Mouse (Mus musculus): Measurements from ENCODE around the gene Auts2.
"Not testable (repeated sequence)": the region's sequence is repeated elsewhere in the genome, so short reads cannot be mapped to it uniquely, and the experiment has no call there.

Auts2 gene

GRCm38 (mm10) chr5:132543118-132544071 lies at the start of gene Auts2:
TSS of gene Auts2 (minus strand) at chr5:132543344.
- DNase-seq = peak; percentile 85

DNA sequence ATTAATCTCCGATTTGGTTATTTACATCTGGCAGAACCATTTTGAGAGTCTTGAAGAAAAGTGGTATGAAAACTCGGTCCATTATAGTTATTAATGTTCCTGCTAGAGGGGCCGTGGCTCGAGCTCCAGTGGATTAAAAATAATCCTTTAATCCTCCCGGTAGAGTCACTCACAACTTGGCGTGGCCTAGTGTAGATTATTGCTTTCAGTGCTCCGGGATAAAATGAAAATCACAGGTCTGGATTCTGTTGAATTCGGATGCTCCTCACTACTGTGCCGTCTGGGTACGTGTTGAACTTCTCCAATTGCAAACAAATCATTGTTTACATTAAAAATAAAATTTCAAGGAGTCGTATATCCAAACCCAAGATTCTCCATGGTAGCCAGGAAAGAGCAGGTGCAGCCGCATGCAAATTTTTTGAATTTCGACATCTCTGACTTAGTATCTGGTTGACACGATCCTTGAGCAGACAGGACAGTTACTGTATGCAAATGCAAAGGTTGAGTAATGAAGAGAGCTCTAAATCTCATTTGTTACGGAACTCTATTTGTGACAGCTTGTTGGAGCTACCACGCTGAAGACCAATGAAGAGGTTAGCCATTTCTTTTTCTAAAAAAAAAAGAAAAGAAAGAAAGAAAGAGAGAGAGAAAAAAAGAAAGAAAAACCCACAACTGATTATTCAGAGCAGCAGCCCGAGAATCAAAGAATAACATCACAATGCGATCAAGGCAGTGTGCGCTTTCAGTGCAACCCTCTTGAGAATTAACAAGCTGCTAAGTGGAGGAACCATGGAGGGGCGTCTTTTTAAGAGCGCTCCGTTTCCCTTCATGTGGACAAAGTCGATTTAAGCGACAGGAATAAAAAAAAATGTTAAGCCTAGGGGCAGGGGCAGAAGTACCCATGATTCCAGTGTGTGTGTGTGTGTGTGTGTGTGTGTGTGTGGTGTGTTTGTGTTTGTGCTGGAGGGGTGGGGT lies 48.9 kb upstream of the Auts2 start:
- DNase-seq = no peak

GRCm38 (mm10) chr5:132579774-132580173 lies 36.6 kb upstream of the Auts2 start:
- DNase-seq = no peak

GRCm38 (mm10) chr5:132560771-132561170 lies 17.6 kb upstream of the Auts2 start:
- DNase-seq = not testable (repeated sequence)

- peak; percentile 17 for DNase-seq
Observed at GRCm38 (mm10) chr5:132545761-132546160, 2.6 kb upstream of the Auts2 start.

DNA sequence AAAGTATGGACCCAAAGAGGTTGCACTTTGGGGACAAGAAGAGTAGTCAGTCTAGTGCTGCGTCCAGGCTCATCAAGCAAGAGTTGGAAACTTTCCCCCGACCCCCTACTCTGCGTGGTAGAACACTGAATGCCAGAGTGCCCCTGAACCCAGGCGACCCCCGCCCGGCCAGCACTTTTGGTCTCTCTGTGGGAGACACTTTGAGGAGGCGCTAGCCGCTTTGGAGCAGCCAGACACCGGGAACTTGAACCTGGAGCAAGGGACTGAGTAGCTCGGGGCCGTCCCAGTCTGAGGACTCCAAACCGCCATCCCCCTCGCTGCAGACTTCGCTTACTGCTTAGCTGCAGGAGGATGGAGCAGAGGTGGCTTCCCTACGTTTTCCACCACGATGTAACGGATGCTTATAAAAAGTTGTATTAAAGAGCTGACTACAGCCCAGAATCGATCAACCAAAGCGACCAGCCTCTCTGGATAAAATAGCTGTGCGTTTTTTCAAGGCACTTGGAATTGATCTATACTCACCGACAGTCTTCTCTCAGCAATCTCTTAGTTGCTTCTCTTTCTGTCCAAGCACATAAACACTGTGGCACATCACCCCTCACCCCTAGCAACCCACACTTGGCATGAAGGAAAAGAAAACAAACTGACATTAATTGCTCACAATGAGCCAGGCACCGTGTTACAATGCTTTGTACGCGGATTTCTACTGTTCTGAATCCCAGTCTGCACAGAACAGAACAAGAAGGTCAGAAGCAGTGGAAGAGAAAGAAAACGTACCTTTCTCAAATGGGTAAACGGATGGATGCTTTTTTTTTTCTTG lies 1.2 kb upstream of the Auts2 start:
- DNase-seq = peak; percentile 35

GRCm38 (mm10) chr5:132542381-132543020 lies 643 bp downstream of the Auts2 start:
- peak; percentile 28 for DNase-seq

GRCm38 (mm10) chr5:132541951-132542350 lies 1.2 kb downstream of the Auts2 start:
- peak; percentile 16 for DNase-seq

GRCm38 (mm10) chr5:132541371-132541931 lies 1.7 kb downstream of the Auts2 start:
- DNase-seq = peak; percentile 33

DNA sequence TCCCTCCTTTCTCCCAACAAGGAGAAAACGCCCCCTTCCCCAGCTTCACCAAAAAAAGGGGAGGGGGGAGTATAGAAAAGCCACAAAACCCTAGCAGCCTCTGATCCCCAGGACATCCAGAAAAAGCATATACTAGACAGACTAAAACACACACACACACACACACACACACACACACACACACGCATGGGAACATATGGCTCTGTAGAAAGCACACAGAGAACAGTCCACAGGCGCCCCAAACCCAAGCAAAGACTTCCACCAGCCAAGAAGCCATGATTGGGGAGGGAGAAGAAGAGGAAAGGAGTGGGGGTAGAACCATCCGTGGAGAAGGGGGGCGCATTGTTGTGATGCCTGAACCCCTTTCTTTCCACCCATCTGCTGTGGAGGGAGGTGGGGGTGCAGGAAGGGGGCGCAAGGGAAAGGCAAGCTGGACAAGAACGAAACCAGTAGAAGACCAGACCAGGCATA lies 2.3 kb downstream of the Auts2 start:
- DNase-seq = no peak

DNA sequence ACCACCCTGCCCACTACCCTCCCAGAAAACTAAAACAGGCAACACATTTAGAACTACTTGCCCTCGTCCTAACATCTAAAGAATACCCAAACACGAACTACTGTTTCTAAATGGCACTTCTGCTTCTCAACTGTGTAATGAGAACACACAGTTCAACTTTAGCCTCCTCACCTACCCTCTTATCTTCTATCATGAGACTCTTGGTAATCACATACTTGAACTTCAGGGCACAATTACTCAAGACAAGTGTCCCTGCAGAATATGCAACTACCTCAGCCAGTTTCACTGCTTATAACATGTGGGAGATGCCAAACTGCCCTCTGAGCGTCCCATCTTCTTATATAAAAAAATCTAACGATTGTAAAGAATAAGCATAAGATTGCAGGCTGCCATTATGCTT lies 5.7 kb downstream of the Auts2 start:
- DNase-seq = no peak

- DNase-seq = no peak
Observed at GRCm38 (mm10) chr5:132526395-132526794, 16.7 kb downstream of the Auts2 start.

- no peak for DNase-seq
Observed at GRCm38 (mm10) chr5:132521358-132521873, 21.7 kb downstream of the Auts2 start.

DNA sequence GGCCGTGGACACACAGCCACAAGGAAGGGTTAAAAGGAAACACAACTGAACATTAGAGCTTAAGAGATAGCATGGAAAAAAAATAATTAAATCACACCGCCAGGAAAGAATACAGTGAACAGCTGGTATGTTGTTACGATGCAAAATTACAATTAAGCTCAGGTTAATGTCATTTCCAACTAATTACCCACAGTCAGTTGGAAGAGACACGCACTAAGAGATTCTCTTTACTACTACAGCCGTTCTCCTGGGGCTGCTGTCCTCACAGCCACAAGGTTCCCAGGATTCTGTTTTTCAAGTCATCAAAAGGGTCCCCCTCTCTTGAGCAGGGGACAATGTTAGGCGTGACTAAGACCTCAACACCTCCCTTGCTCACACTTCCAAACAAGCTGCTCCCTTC lies 25.3 kb downstream of the Auts2 start:
- no peak for DNase-seq

- DNase-seq = no peak
Observed at GRCm38 (mm10) chr5:132514521-132514920, 28.6 kb downstream of the Auts2 start.

DNA sequence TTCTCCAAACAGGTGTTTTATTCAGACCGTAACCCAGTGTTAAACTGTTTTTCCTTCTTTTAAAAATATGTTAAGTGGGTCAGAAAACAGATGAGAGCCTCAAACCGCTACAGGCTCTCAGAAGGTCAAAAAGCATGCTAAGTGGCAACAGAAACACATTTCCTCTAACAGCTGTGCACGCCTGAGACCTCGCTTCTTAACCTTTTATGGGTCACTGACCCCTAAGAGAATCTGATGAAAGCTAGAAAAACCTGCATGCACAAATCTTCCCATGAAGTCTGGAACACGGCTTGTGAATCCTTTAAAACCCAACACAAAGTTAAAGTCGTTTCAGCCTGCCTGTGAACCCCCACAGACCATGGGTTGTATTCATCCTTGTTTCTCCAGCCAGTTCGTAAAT lies 29.9 kb downstream of the Auts2 start:
- no peak for DNase-seq

DNA sequence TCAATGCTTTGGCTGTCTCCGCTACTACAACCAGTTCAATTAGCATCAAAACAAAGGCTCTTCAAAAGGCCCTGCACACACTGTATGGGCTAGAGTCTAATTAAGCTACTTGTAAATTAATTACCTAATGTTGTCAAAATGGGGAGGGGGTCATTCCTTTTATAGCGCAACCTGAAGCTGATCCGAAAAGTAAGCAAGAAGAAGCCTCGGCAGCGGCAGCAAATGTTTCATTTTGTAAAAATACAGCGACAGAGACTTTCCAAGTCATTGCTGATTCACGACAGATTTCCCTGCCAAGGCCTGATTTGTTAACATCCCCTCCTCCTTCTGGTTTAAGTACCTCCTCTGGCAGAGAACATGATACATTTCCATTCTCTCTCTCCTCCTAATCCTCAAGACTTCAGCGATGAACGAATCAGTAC lies 33.7 kb downstream of the Auts2 start:
- DNase-seq = no peak

- no peak for DNase-seq
Observed at GRCm38 (mm10) chr5:132504893-132505292, 38.3 kb downstream of the Auts2 start.

DNA sequence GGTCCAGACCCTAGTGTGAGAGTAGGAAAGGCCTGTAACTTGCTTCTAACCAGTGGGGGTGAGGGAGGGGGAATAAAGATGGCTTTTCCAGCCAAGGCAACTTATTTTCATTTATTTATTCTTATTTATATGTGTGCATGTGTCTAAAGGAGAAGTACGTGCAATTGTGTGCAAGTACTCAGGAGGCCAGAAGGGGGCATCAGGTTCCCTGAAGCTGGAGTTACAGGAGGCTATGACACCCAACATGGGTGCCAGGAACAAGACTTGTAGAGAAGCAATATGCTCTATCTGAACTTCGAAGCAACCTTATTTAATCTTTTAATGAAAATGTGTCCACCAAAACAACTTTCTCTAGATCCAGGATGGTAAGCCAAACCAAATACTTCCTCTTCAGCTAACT lies 39.7 kb downstream of the Auts2 start:
- DNase-seq = no peak

GRCm38 (mm10) chr5:132502036-132502435 lies 41.1 kb downstream of the Auts2 start:
- DNase-seq = no peak

DNA sequence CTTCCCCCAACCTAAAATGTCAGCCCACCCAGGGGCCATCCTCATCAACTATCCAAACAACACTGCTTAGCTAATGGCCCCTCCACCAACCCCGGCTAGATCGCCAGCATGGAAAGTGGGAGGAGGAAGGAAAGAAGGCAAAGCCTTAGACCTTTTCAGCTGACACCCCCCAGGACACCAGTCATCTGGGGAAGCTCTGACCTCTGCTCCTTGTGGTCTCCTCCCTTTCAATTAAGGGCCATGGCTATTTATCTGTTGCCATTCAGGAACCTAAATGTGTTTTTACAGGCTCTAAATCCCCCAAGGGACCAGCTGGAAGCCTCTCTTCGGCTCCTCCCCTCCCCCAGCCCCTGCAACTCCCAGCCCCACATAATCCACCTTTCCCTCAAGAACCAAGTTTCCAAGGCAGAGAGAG lies 42.3 kb downstream of the Auts2 start:
- no peak for DNase-seq

Data from cerebellum, adult 11 months (tissue).